Mouse (Mus musculus): ENCODE measurements around the gene Tnfaip8l2. TPM values are rescaled to one million over a fixed set of nuclear protein-coding genes. Genes with fewer than 3 reads are reported as not detected.
"Not testable (repeated sequence)": the region's sequence is repeated elsewhere in the genome, so short reads cannot be mapped to it uniquely, and the experiment has no call there.

Gene Tnfaip8l2
- total RNA-seq, 2 experiments from 2014 or later = 21.0 to 40.2 TPM

DNA sequence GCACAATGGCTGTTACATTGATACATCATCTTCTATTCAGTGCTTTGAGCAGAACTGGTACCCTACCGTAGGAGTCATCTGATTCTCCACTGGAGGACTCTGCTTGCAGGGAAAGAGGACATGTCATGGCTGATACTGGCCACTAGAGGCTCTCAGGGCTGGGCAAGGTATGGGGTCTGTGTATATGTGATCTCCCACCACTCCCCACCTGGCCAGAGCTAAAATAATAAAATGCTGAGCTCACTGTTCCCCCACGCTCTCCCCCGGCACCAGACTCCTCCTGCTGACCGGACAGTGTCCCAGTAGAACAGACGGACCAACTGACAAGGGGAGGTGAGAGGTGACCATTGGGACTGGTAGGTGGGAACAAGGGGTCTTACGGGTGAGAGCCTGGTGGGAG, 17.9 kb downstream of the Tnfaip8l2 start, which contains the start of gene Tmod4:
Gene Tmod4, plus strand, starts transcription at position 231 of the 400 bp plus-strand sequence.
- peak; percentile 82 for ATAC-seq (replicated peaks; ENCODE audit: poor library complexity, severe bottlenecking)

- ATAC-seq (replicated peaks; ENCODE audit: poor library complexity, severe bottlenecking) = no peak
These were observed 20.6 kb downstream of the Tnfaip8l2 start for GRCm38 (mm10) chr3:95121580-95121979.

GRCm38 (mm10) chr3:95117751-95118150, 24.4 kb downstream of the Tnfaip8l2 start:
- no peak for ATAC-seq (replicated peaks; ENCODE audit: poor library complexity, severe bottlenecking)

DNA sequence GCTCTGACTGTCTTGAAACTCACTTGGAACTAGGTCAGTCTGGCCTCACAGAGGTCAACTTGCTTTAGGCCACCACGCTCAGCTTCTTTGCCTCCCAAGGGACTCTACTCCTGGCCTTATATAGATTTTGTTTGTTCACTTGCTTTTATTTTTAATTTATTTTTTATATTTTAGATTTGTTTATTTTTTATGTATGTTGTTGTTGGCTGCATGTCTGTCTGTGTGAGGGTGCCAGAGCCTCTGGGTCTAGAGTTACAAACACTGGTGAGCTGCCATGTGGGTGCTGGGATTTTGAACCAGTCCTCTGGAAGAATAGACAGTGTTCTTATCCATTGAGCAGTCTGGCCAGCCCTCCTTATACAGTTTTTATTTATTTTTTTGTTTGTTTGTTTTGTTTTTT, 29.4 kb downstream of the Tnfaip8l2 start:
- no peak for ATAC-seq (replicated peaks; ENCODE audit: poor library complexity, severe bottlenecking)

DNA sequence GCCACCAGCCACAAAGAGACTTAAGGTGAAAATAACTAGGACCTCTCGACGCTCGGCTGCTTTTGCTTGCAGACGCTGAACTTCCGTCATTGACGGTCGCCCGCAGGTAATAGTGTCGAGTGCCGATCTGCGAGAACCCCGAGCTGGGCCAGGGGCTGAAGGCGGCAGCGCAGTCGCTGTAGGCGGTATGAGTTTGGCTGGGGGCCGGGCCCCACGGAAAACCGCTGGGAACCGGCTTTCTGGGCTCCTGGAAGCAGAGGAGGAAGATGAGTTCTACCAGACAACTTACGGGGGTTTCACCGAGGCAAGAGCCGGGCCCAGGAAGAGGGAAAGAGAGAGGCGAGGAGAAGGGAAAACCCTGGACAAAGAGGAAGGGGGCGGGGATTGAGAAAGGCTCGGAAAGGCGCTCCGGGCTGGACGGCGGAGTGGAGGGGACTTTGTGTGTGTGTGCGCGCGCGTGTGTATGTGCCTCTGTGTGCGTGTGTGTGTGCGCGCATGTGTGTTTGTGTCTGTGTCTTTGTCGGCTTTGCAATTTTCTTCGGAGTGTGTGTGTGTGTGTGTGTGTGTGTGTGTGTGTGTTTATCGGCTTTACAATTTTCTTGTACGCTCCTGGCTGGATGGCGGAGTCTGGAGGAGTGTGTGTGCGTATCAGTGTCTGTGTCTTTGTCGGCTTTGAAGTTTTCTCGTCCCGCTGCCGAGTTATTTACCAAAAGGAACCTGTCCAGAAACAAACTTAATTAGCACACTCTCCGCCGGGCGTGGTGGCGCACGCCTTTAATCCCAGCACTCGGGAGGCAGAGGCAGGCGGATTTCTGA, 31.0 kb downstream of the Tnfaip8l2 start, which contains the start of gene Vps72:
Gene Vps72, plus strand, starts transcription at position 112 of the 816 bp plus-strand sequence.
- ATAC-seq (replicated peaks; ENCODE audit: poor library complexity, severe bottlenecking) = peak; percentile 85

GRCm38 (mm10) chr3:95107898-95108297, 34.3 kb downstream of the Tnfaip8l2 start:
- ATAC-seq (replicated peaks; ENCODE audit: poor library complexity, severe bottlenecking) = no peak

DNA sequence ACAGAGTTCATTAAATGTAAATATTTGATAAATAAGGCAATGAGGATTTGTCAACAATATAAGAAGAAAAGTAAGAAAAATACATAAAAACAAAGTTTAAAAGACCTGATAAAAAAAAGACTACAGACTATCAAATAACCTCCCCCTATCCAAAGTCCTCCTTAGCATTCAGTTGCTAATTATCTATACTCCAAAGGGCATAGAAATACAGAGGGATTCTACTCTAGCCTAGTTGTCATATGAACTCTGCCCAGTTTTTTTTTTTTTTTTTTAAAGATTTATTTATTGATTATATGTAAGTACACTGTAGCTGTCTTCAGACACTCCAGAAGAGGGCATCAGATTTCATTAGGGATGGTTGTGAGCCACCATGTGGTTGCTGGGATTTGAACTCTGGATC, 34.9 kb downstream of the Tnfaip8l2 start:
- ATAC-seq (replicated peaks; ENCODE audit: poor library complexity, severe bottlenecking) = not testable (repeated sequence)

GRCm38 (mm10) chr3:95106338-95107117, 35.6 kb downstream of the Tnfaip8l2 start, which contains the start of gene Pip5k1a:
TSS of gene Pip5k1a (minus strand) at chr3:95106930.
- ATAC-seq (replicated peaks; ENCODE audit: poor library complexity, severe bottlenecking) = peak; percentile 70

DNA sequence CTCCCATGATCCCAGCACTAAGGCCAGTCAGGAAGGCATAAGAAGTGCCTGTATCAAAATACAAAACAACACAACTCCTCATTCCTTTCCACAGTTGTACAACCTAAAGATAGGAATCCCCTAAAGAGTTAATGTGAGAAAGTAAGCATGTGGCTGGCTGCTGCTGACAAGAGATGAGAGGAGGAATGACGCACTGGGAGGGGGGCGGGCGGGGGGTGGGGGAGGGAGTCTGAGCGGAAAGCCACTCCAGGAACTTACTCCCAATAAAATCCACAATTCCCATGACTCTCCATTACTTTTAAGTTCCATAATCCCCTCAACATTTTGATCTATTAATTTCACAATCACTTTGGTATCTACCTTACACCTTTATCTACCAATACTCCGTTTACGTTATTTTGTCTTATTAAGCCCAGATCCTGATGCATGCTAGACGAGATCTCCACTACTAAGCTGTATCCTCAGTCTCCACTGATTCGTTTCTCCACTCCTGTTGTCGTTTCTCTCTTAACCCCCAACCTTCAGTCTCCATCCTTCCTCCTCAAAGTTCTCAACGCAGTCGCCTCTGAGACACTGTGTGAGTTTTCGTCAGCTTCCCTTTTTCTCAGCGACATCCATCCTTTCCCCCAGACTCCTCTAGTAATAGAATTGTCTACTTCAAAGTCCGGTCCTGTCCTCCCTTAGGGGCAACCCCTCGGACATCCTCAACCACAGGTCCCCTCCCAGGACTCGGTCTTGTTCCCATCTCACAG, 36.4 kb downstream of the Tnfaip8l2 start:
- ATAC-seq (replicated peaks; ENCODE audit: poor library complexity, severe bottlenecking) = peak; percentile 2; the same call in 1 of the 2 replicates

DNA sequence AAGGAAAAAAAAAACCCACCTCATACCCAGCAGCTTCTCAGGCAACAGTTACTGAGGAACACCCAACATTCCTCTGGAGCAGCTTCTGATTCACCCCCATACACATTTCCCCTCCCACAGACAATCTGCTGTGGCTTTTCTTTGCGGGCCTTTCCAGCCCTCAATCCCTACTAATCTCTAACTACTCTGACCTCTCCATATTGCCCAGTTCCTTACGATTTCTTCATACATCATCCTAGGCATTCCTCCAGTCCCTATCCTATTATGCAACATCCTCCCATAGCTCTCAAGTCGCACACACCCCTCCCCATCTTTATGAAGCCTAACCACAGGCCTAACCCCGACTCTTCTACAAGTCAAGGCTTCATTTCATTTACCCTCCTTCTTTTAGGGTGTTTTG, 37.0 kb downstream of the Tnfaip8l2 start:
- ATAC-seq (replicated peaks; ENCODE audit: poor library complexity, severe bottlenecking) = peak; percentile 72

DNA sequence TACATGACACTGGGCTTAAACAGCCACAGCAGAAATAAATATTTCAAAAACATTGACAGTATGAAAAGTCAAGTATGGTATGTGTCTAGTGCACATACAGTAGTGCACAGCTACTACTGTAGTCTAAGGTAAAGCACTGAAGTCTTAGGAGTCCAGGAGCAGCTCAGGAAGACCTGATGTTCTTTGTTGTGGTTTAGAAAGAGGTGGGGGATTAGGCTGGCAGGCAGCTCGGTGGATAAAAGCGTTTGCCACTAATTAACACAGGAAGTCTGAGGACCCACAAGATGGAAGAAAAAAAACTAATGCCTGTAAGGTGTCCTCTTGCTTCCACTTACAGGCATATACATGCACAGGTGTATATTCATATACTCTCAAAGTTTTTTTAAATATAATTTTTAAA, 41.3 kb downstream of the Tnfaip8l2 start:
- no peak for ATAC-seq (replicated peaks; ENCODE audit: poor library complexity, severe bottlenecking)

Other genes with a start within 250 kb of the Tnfaip8l2 start
- 30.4 and 39.7 TPM in 2 replicates for gene Selenbp1, start 209.3 kb downstream of the Tnfaip8l2 start, total RNA-seq (2014; fragmentation: Nextera tagmentation)
- gene Selenbp1, start 209.3 kb downstream of the Tnfaip8l2 start, total RNA-seq (2017) = 19.2 and 20.1 TPM in 2 replicates
- 19.0 and 25.0 TPM in 2 replicates for gene Rfx5, start 188.3 kb downstream of the Tnfaip8l2 start, total RNA-seq (2014; fragmentation: Nextera tagmentation)
- 17.1 and 17.9 TPM in 2 replicates for gene Rfx5, start 188.3 kb downstream of the Tnfaip8l2 start, total RNA-seq (2017)
- 21.2 and 31.9 TPM in 2 replicates for gene Pi4kb, start 167.6 kb downstream of the Tnfaip8l2 start, total RNA-seq (2014; fragmentation: Nextera tagmentation)
- 24.3 and 24.6 TPM in 2 replicates for gene Pi4kb, start 167.6 kb downstream of the Tnfaip8l2 start, total RNA-seq (2017)
- 35.0 and 36.7 TPM in 2 replicates for gene Zfp687, start 126.9 kb downstream of the Tnfaip8l2 start, total RNA-seq (2014; fragmentation: Nextera tagmentation)
- gene Zfp687, start 126.9 kb downstream of the Tnfaip8l2 start, total RNA-seq (2017) = 18.4 and 20.6 TPM in 2 replicates
- 112 and 128 TPM in 2 replicates for gene Psmd4, start 99.7 kb downstream of the Tnfaip8l2 start, total RNA-seq (2014; fragmentation: Nextera tagmentation)
- 196 and 226 TPM in 2 replicates for gene Psmd4, start 99.7 kb downstream of the Tnfaip8l2 start, total RNA-seq (2017)
- 22.8 and 23.8 TPM in 2 replicates for gene Pip5k1a, start 35.4 kb downstream of the Tnfaip8l2 start, total RNA-seq (2014; fragmentation: Nextera tagmentation)
- 14.4 and 16.0 TPM in 2 replicates for gene Pip5k1a, start 35.4 kb downstream of the Tnfaip8l2 start, total RNA-seq (2017)
- 54.8 and 58.1 TPM in 2 replicates for gene Vps72, start 31.3 kb downstream of the Tnfaip8l2 start, total RNA-seq (2014; fragmentation: Nextera tagmentation)
- 50.0 and 62.4 TPM in 2 replicates for gene Vps72, start 31.3 kb downstream of the Tnfaip8l2 start, total RNA-seq (2017)
- 9.4 and 13.9 TPM in 2 replicates for gene Tmod4, start 17.9 kb downstream of the Tnfaip8l2 start, total RNA-seq (2014; fragmentation: Nextera tagmentation)
- gene Tmod4, start 17.9 kb downstream of the Tnfaip8l2 start, total RNA-seq (2017) = not detected in 2 replicates
- gene Scnm1, start 8.3 kb downstream of the Tnfaip8l2 start, total RNA-seq (2014; fragmentation: Nextera tagmentation) = 41.2 and 82.8 TPM in 2 replicates
- gene Scnm1, start 8.3 kb downstream of the Tnfaip8l2 start, total RNA-seq (2017) = 53.1 and 64.1 TPM in 2 replicates
- 3.1 and 4.3 TPM in 2 replicates for gene Lysmd1, start 8.3 kb downstream of the Tnfaip8l2 start, total RNA-seq (2014; fragmentation: Nextera tagmentation)
- gene Lysmd1, start 8.3 kb downstream of the Tnfaip8l2 start, total RNA-seq (2017) = 2.7 and 4.4 TPM in 2 replicates
- not detected in 2 replicates for gene Sema6c, start 18.1 kb upstream of the Tnfaip8l2 start, total RNA-seq (2014; fragmentation: Nextera tagmentation)
- gene Sema6c, start 18.1 kb upstream of the Tnfaip8l2 start, total RNA-seq (2017) = not detected in 2 replicates
- gene Gabpb2, start 75.6 kb upstream of the Tnfaip8l2 start, total RNA-seq (2014; fragmentation: Nextera tagmentation) = 36.0 and 54.3 TPM in 2 replicates
- gene Gabpb2, start 75.6 kb upstream of the Tnfaip8l2 start, total RNA-seq (2017) = 39.8 and 43.6 TPM in 2 replicates
- gene Cdc42se1, start 86.4 kb upstream of the Tnfaip8l2 start, total RNA-seq (2014; fragmentation: Nextera tagmentation) = 93.6 and 99.1 TPM in 2 replicates
- 43.0 and 61.6 TPM in 2 replicates for gene Cdc42se1, start 86.4 kb upstream of the Tnfaip8l2 start, total RNA-seq (2017)
- gene Mllt11, start 89.8 kb upstream of the Tnfaip8l2 start, total RNA-seq (2014; fragmentation: Nextera tagmentation) = 3.2 and 6.9 TPM in 2 replicates
- gene Mllt11, start 89.8 kb upstream of the Tnfaip8l2 start, total RNA-seq (2017) = 1.7 and 1.9 TPM in 2 replicates
- gene Gm128, start 99.2 kb upstream of the Tnfaip8l2 start, total RNA-seq (2014; fragmentation: Nextera tagmentation) = 1.0 TPM in 1 of 2 replicates, not detected in the other
- 0.22 and 1.8 TPM in 2 replicates for gene Gm128, start 99.2 kb upstream of the Tnfaip8l2 start, total RNA-seq (2017)
- 0.88 TPM in 1 of 2 replicates, not detected in the other for gene Bnipl, start 108.8 kb upstream of the Tnfaip8l2 start, total RNA-seq (2014; fragmentation: Nextera tagmentation)
- not detected in 2 replicates for gene Bnipl, start 108.8 kb upstream of the Tnfaip8l2 start, total RNA-seq (2017)
- 26.9 and 56.5 TPM in 2 replicates for gene Mindy1, start 139.0 kb upstream of the Tnfaip8l2 start, total RNA-seq (2014; fragmentation: Nextera tagmentation)
- 22.8 and 30.0 TPM in 2 replicates for gene Mindy1, start 139.0 kb upstream of the Tnfaip8l2 start, total RNA-seq (2017)
- 17.8 and 25.4 TPM in 2 replicates for gene Prune1, start 139.7 kb upstream of the Tnfaip8l2 start, total RNA-seq (2014; fragmentation: Nextera tagmentation)
- 9.3 and 11.3 TPM in 2 replicates for gene Prune1, start 139.7 kb upstream of the Tnfaip8l2 start, total RNA-seq (2017)
- gene Anxa9, start 164.8 kb upstream of the Tnfaip8l2 start, total RNA-seq (2014; fragmentation: Nextera tagmentation) = 15.5 and 18.0 TPM in 2 replicates
- gene Anxa9, start 164.8 kb upstream of the Tnfaip8l2 start, total RNA-seq (2017) = 5.0 and 5.4 TPM in 2 replicates
- 193 and 213 TPM in 2 replicates for gene Cers2, start 172.4 kb upstream of the Tnfaip8l2 start, total RNA-seq (2014; fragmentation: Nextera tagmentation)
- gene Cers2, start 172.4 kb upstream of the Tnfaip8l2 start, total RNA-seq (2017) = 87.8 and 88.6 TPM in 2 replicates
- 40.6 and 43.4 TPM in 2 replicates for gene Setdb1, start 214.8 kb upstream of the Tnfaip8l2 start, total RNA-seq (2014; fragmentation: Nextera tagmentation)
- 28.9 and 32.8 TPM in 2 replicates for gene Setdb1, start 214.8 kb upstream of the Tnfaip8l2 start, total RNA-seq (2017)